Comparison of ENCODE assay signal across 18 mouse cellular contexts in the genomic region with DNA sequence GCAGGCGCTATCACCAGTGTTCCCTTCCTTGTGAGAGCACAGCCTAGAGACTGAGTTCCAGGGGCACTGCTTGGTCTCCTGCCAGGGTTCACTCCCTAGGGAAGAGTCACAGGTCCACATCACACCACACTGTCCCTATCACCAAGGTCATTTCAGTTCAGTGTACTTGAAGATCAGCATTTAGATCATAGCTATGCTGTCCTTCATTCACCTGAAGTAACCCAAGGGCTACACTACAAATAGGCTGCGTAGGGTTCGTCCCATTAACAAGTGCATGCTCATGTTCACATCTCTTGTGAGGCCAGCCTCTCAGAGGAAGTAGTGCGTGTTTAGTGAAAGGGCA. TPM values are rescaled to one million over a fixed set of nuclear protein-coding genes. Genes with fewer than 3 reads are reported as not detected.
DNase-seq lines count a peak whose midpoint lies in the region; ATAC-seq and TF ChIP-seq lines count a peak whose summit lies in the region.
"Had no signal": no experiment of that assay in that cellular context is flagged by ENCODE, and none has a peak within 500 bp of the region (broad histone marks: within the 10 kb centered on the region; RNA-seq: fewer than 3 reads in every experiment).

No protein-coding gene starts in this region.

- DNase-seq in gastrocnemius, postnatal 25 days, result peak; percentile 24
- DNase-seq in gastrocnemius, postnatal 4 days (ENCODE audit: low spot score in 2 of 2), result no peak
- DNase-seq in left cerebral cortex, adult 2 months (ENCODE audit: extremely low spot score in 1 of 2, low spot score in 2 of 2), result no peak
- DNase-seq in left cerebral cortex, postnatal 36 days (ENCODE audit: low spot score in 2 of 2), result no peak
- peak; percentile 35 for DNase-seq in MN1 (ENCODE audit: low spot score)
- DNase-seq in cerebellum, adult 8-10 months, result no peak
- DNase-seq in cerebellum, postnatal 4 days (ENCODE audit: low spot score in 2 of 2), result no peak
- DNase-seq: cerebellum, adult 11-12 months; kidney, adult 2 months; layer of hippocampus, postnatal 36 days; lung, adult 2 months; lung, postnatal 4 days had no signal

- no peak overlapping the region for H3K4me3 ChIP-seq in left cerebral cortex, adult 2 months
- H3K4me3 ChIP-seq in intestine, embryonic 16.5 days (ENCODE audit: low read length), result no peak overlapping the region
- H3K4me3 ChIP-seq: embryonic facial prominence, embryonic 15.5 days; hindbrain, embryonic 13.5 days; limb, embryonic 10.5 days had no signal

- no peak overlapping the region for H3K4me2 ChIP-seq in intestine, embryonic 16.5 days (ENCODE audit: low read depth, low read length)
- H3K4me2 ChIP-seq: embryonic facial prominence, embryonic 15.5 days; hindbrain, embryonic 13.5 days; midbrain, embryonic 11.5 days had no signal

- H3K36me3 ChIP-seq in intestine, embryonic 16.5 days (ENCODE audit: control insufficient read depth, insufficient read depth, low read length), result no peaks in the 10 kb centered on the region

- 82% methylated on average over 4 of the region's 4 CpGs for WGBS in intestine, embryonic 16.5 days

- no peaks in the 10 kb centered on the region for H3K27me3 ChIP-seq in intestine, embryonic 16.5 days (replicated peaks; ENCODE audit: control insufficient read depth, insufficient read depth, low read length)
- H3K27me3 ChIP-seq: embryonic facial prominence, embryonic 15.5 days; hindbrain, embryonic 13.5 days had no signal

- no peaks in the 10 kb centered on the region for H3K9me3 ChIP-seq in intestine, embryonic 16.5 days (ENCODE audit: control insufficient read depth, low read length)
- H3K9me3 ChIP-seq: embryonic facial prominence, embryonic 15.5 days; G1E; hindbrain, embryonic 13.5 days; limb, embryonic 10.5 days had no signal

- no peak overlapping the region for H3K9ac ChIP-seq in intestine, embryonic 16.5 days (ENCODE audit: low read depth, low read length)
- H3K9ac ChIP-seq: embryonic facial prominence, embryonic 15.5 days; hindbrain, embryonic 13.5 days had no signal

- intact Hi-C loops in left cerebral cortex, adult 2 months (cut with DNase I), result no loop called here
- intact Hi-C loops in left cerebral cortex, postnatal 36 days (cut with DNase I), result no loop called here

- TF ChIP-seq CTCF in left cerebral cortex, adult 2 months (IDR thresholded peaks at IDR 0.05), result no peak

- ATAC-seq in intestine, embryonic 16.5 days, result peak; percentile 90

- H3K4me1 ChIP-seq in intestine, embryonic 16.5 days (ENCODE audit: control insufficient read depth, insufficient read depth, low read length), result peaks cover 8% of the 10 kb centered on the region; the same call in 1 of the 2 replicates
- H3K4me1 ChIP-seq: hindbrain, embryonic 13.5 days; limb, embryonic 10.5 days had no signal

- H3K27ac ChIP-seq in left cerebral cortex, adult 2 months, result 0 out of 2 replicates have a peak overlapping the region, but pooled peaks have one; percentile 33
- H3K27ac ChIP-seq in intestine, embryonic 16.5 days (ENCODE audit: low read length), result peak overlapping the region; percentile 80
- H3K27ac ChIP-seq: embryonic facial prominence, embryonic 15.5 days; limb, embryonic 10.5 days had no signal

RNA-seq across cellular contexts. Expression of a gene that starts 38.9 kb away (rescaled TPM):
- 10 to 100 TPM; 10.6 to 15.4 TPM for total RNA-seq in gastrocnemius, postnatal 25 days (2021)
- 10 to 100 TPM; 28.5 to 29.9 TPM for total RNA-seq in gastrocnemius, postnatal 4 days (2021)
- 10 to 100 TPM; 52.4 to 54.2 TPM for total RNA-seq in left cerebral cortex, adult 2 months (2021)
- 10 to 100 TPM; 49.7 to 56.6 TPM for total RNA-seq in left cerebral cortex, postnatal 36 days (2021)
- polyA plus RNA-seq in intestine, embryonic 16.5 days (2015; fragmentation: Nextera tagmentation; extraction: Ambion mirVana), result 22.5 and 25.7 TPM in 2 replicates

RNA-seq across cellular contexts. Expression of a gene that starts 46.4 kb away (rescaled TPM):
- total RNA-seq in gastrocnemius, postnatal 25 days (2021), result 1 to 10 TPM; 3.2 to 5.0 TPM
- 10 to 100 TPM; 18.0 to 20.0 TPM for total RNA-seq in gastrocnemius, postnatal 4 days (2021)
- total RNA-seq in left cerebral cortex, adult 2 months (2021), result 1 to 10 TPM; 3.4 to 3.7 TPM
- total RNA-seq in left cerebral cortex, postnatal 36 days (2021), result 1 to 10 TPM; 3.1 to 3.5 TPM
- 19.0 and 19.6 TPM in 2 replicates for polyA plus RNA-seq in intestine, embryonic 16.5 days (2015; fragmentation: Nextera tagmentation; extraction: Ambion mirVana)

RNA-seq across cellular contexts. Expression of a gene that starts 50.1 kb away (rescaled TPM):
- total RNA-seq in gastrocnemius, postnatal 25 days (2021), result not detected
- total RNA-seq in gastrocnemius, postnatal 4 days (2021), result under 1 TPM; 0.27 to 0.62 TPM
- total RNA-seq in left cerebral cortex, adult 2 months (2021), result not detected
- total RNA-seq in left cerebral cortex, postnatal 36 days (2021), result not detected
- polyA plus RNA-seq in intestine, embryonic 16.5 days (2015; fragmentation: Nextera tagmentation; extraction: Ambion mirVana), result 3.6 and 10.1 TPM in 2 replicates
- total RNA-seq: layer of hippocampus, postnatal 36 days had no signal

Comparison
In these comparisons a context has a peak if more than half of its experiments do, and no peak if none do; other contexts are left out.
1. DNase-seq: peak in gastrocnemius, postnatal 25 days (single experiment) and MN1 (single experiment); none in gastrocnemius, postnatal 4 days (0 of 2), left cerebral cortex, adult 2 months (0 of 2), left cerebral cortex, postnatal 36 days (0 of 2), cerebellum, adult 8-10 months (single experiment) and cerebellum, postnatal 4 days (0 of 2).